Mouse (Mus musculus) hindbrain, embryonic 10.5 days (tissue): ENCODE results near the gene Rhbdf2. TPM values are rescaled to one million over a fixed set of nuclear protein-coding genes. Genes with fewer than 3 reads are reported as not detected.
A peak's percentile ranks its signal among the peaks of the same experiment; 100 is the strongest.

Source experiments
- DNase-seq: peaks from one replicate; pipeline ENCODE4 v3.0.0-alpha.2; 2017; ENCODE audit warnings: low spot score
- H3K27ac ChIP-seq: fragments of 300-500 bp; sonication (generic); 2 replicates; pipeline ENCODE4 v1.5.1; 2016; ENCODE audit warnings: mild to moderate bottlenecking, moderate library complexity
- H3K27me3 ChIP-seq: fragments of 300-500 bp; sonication (generic); 2 replicates; pipeline ENCODE4 v1.6.1; 2016; ENCODE audit warnings: mild to moderate bottlenecking; ENCODE audit not compliant: poor library complexity, insufficient read depth, severe bottlenecking
- H3K36me3 ChIP-seq: fragments of 300-500 bp; sonication (generic); 2 replicates; pipeline ENCODE4 v1.6.1; 2016; ENCODE audit warnings: mild to moderate bottlenecking, moderate library complexity
- H3K4me1 ChIP-seq: fragments of 300-500 bp; sonication (generic); replicated peaks from 2 replicates; pipeline ENCODE4 v1.6.1; 2016; ENCODE audit warnings: mild to moderate bottlenecking
- H3K4me3 ChIP-seq: fragments of 300-500 bp; sonication (generic); 2 replicates; pipeline ENCODE4 v1.5.1; 2016; ENCODE audit warnings: mild to moderate bottlenecking, moderate library complexity
- H3K9me3 ChIP-seq: fragments of 300-500 bp; sonication (generic); 2 replicates; pipeline ENCODE4 v1.6.1; 2016; ENCODE audit warnings: mild to moderate bottlenecking, moderate library complexity
- WGBS: fragments of 180-500 bp; shearing (Covaris S2); methylation state at CpG from one replicate; pipeline ENCODE4 v1.1.7; 2016; 5-methylcytosine and 5-hydroxymethylcytosine counted together
- polyA plus RNA-seq: library from polyadenylated mRNA; unstranded; fragments of >200 nt; fragmentation: Nextera tagmentation; extraction: Ambion mirVana; gene quantifications from 2 replicates; pipeline ENCODE4 v1.2.1, GENCODE M21; 2016

Rhbdf2 gene
- polyA plus RNA-seq, 1 experiment from 2014 or later: 3.8 TPM

DNA sequence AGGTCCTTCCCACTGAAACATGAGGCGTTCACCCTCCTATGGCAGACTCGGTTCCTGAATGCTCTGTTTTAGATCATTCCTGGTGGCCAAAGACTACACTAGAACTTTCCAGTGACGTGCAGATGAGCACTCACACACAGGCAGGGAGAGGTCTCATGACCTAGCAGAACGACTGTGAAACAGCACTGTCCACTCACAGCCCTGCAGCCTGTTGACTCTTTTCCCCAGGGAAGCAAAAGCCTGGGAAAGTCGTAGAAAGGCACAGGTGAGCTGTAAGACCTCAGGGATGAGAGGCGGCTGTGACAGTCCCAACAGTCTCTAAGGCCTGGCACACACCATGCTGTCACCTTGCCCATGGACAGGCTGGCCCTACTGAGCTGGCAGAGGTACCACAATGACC lies 70.5 kb downstream of the Rhbdf2 start:
- no peak overlapping the region for H3K27ac ChIP-seq
- no peak for DNase-seq
- H3K36me3 ChIP-seq: peaks cover 10% of the 10 kb centered on the region; the same call in 1 of the 2 replicates
- H3K27me3 ChIP-seq: no peaks in the 10 kb centered on the region
- no peaks in the 10 kb centered on the region for H3K9me3 ChIP-seq
- H3K4me1 ChIP-seq: peaks cover 55% of the 10 kb centered on the region
- 70% methylated on average over 6 of the region's 6 CpGs for WGBS
- no peak overlapping the region for H3K4me3 ChIP-seq

DNA sequence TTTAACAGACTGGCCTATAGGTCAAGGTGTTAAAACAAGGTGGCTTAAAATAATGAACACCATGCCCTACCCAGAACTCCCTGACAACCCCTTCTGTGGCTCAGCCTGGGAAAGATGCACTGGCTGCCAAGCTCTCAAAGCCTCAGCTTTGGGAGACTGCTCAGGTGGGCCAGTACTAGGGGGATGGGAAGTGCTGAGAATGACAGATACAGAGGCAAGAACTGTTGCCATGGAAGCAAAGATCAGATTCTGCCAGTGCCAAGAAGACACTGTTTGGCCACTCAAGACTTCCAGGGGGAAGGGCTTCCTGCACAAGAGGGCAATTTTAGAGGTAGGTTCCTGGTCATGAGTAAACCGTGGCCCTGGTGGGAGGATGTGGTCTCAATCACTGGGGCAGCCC lies 71.2 kb downstream of the Rhbdf2 start:
- Histone ChIP-seq H3K4me1 (peaks cover 62% of the 10 kb centered on the region), H3K9me3 (no peaks in the 10 kb centered on the region), H3K36me3 (peaks cover 10% of the 10 kb centered on the region; the same call in 1 of the 2 replicates), H3K27me3 (no peaks in the 10 kb centered on the region), H3K4me3 (no peak overlapping the region), H3K27ac (no peak overlapping the region)
- DNase-seq: no peak
- 79% methylated on average over 1 of the region's 1 CpGs for WGBS

DNA sequence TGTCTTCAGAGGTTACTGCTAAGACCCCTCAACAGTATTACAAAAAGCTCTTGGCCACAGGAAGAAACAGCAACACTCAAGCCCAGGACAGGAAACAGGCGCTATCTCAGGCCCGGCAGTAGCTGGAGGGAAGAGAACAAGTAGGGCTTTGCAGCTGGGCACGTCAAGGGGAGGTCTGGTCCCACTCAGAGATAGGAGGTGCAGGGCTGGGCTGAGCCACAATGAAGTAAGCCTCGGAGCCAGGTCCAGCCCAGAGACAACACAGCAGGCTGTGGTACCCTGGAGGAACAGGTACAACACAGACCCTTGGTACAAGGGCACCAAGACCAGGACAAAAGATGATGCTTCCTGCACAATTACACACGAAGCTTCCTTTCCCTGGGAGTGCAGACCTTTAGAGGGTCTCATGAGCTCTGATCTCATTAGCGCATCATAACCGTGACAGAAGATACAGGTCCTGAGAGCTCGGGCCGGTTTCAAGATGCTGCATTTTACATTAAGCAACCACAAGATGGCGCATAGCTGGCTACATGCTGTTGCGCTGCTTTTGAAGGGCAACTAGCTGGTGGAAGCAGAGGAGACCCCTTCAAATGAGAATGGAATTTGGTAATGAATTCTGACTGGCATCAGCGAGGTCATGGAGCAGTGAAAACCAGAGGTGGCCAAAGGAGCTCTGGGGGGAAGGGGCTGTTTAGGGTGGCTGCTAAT lies 72.5 kb downstream of the Rhbdf2 start:
- H3K9me3 ChIP-seq: no peaks in the 10 kb centered on the region
- peak; percentile 53 for DNase-seq
- WGBS: 53% methylated on average over 12 of the region's 12 CpGs

DNA sequence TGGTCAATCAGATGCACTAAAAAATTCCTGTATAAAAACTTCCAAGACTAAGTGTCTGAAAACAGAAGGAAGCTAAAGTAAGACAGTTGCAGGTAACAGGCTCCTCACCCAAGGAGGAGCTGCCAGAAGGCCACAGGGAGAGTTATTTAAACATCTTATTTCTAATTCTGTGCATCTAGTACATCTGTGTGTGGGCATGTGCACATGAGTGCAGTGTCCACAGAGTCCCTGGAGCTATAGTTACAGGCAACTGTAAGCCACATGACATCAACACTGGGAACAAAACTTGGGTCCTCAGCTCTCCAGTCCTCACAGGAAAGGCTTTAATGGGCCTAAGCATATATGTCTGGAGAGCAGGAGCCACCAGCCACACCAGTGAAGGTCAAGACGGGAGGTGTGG lies 74.6 kb downstream of the Rhbdf2 start:
- no peaks in the 10 kb centered on the region for H3K9me3 ChIP-seq
- whole genome bisulfite sequencing: 94% methylated on average over 1 of the region's 1 CpGs
- no peak overlapping the region for H3K4me3 ChIP-seq
- H3K27me3 ChIP-seq: no peaks in the 10 kb centered on the region
- H3K36me3 ChIP-seq: peaks cover 27% of the 10 kb centered on the region
- DNase-seq: no peak
- peaks cover 61% of the 10 kb centered on the region for H3K4me1 ChIP-seq
- H3K27ac ChIP-seq: no peak overlapping the region

More for the DNA sequence above, 72.5 kb downstream of the Rhbdf2 start:
- Histone ChIP-seq H3K27ac (no peak overlapping the region), H3K4me1 (peaks cover 68% of the 10 kb centered on the region), H3K4me3 (no peak overlapping the region), H3K27me3 (no peaks in the 10 kb centered on the region), H3K36me3 (peaks cover 10% of the 10 kb centered on the region; the same call in 1 of the 2 replicates)

DNA sequence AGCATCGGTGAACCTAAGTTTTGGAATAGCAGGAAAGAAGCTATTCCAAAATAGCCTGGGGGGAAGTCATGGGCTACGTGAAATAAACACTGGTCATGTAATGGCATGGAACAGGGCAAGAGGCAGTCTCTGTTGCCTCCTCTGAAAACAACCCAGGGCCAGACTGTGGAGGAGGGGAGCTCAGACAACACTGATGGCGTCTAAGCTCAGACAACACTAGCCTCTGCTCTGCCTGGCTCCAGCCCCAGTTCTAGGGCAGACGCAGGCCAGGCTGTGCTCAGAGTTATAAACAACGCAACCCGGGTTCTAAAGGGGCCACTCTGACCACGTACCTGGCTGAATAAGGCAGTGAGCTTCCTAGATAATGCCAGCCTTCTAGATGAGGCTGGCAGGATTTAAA lies 76.1 kb downstream of the Rhbdf2 start:
- Histone ChIP-seq H3K4me3 (no peak overlapping the region), H3K4me1 (peaks cover 48% of the 10 kb centered on the region), H3K27ac (peak overlapping the region; percentile 50; the same call in 1 of the 2 replicates), H3K9me3 (no peaks in the 10 kb centered on the region), H3K27me3 (no peaks in the 10 kb centered on the region), H3K36me3 (peaks cover 42% of the 10 kb centered on the region)
- no peak for DNase-seq
- WGBS: 82% methylated on average over 7 of the region's 7 CpGs

DNA sequence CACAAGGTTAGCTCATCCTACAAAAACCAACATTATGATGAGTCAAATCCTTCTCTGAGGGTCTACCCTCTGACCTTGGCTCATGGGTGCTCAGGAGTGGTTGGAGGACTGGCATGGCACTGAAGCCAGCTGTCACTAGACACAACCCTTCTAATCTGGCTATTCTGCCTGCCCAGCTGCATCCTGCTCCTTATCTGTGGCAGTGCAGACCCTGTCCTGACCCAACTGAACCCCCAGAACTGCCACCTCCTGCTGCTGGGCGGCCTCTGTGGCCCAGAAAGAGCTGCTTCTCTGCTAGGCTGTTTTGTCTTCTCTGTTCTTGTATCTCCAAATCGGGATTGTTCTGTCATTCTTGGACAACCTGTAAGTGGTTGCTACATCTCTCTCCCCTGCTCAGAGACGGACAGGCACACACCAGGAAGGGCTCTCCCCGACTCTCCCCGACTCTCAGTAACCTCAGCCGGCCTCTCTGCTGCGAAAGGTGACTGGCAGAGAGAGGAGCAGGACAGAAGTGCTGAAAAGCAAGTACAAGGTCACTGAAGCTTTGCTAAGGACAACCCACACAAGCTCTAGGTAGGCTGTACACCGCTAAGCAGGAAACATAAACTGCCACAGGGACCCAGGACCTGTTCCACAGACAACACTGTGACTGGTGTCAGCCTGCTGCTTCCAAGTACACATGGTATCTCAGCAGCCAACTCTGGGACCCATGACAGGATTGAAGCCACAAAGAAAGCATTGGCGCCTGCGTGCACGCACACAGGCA lies 77.4 kb downstream of the Rhbdf2 start:
- no peak for DNase-seq
- 88% methylated on average over 11 of the region's 11 CpGs for WGBS
- H3K36me3 ChIP-seq: peaks cover 55% of the 10 kb centered on the region
- no peaks in the 10 kb centered on the region for H3K27me3 ChIP-seq
- no peaks in the 10 kb centered on the region for H3K9me3 ChIP-seq
- no peak overlapping the region for H3K4me3 ChIP-seq
- H3K4me1 ChIP-seq: peaks cover 36% of the 10 kb centered on the region
- no peak overlapping the region for H3K27ac ChIP-seq

DNA sequence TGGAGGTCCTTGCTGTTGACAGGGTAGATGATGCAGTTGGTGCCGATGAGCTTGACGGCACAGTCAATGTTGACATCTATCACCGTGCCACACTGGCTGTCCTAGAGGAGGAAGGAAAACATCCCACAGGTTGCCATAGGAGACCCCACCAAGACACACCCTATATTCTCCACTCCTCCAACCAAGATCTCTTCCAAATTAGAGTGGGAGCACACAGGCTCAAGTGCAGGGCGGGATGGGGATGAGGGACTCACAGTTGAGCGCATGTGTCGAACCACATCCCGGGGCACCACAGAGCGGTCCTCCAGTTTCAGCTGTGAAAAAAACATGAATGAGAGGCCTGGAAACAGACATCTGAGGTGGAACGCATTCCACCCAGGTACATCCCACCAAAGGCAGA lies 78.0 kb downstream of the Rhbdf2 start:
- Histone ChIP-seq H3K27ac (no peak overlapping the region), H3K27me3 (no peaks in the 10 kb centered on the region), H3K36me3 (peaks cover 61% of the 10 kb centered on the region), H3K4me3 (no peak overlapping the region), H3K9me3 (no peaks in the 10 kb centered on the region), H3K4me1 (peaks cover 32% of the 10 kb centered on the region)
- DNase-seq: no peak
- 95% methylated on average over 9 of the region's 9 CpGs for WGBS

Other genes starting within 250 kb of the Rhbdf2 start
- 9.5 and 16.9 TPM in 2 replicates for gene Rnf157, start 214.0 kb downstream of the Rhbdf2 start, polyA plus RNA-seq
- 45.8 and 84.5 TPM in 2 replicates for gene Ubald2, start 192.9 kb downstream of the Rhbdf2 start, polyA plus RNA-seq
- 0.16 and 0.20 TPM in 2 replicates for gene Qrich2, start 160.8 kb downstream of the Rhbdf2 start, polyA plus RNA-seq
- gene Prpsap1, start 132.8 kb downstream of the Rhbdf2 start, polyA plus RNA-seq: 210 and 236 TPM in 2 replicates
- 8.6 and 11.1 TPM in 2 replicates for gene Sphk1, start 96.1 kb downstream of the Rhbdf2 start, polyA plus RNA-seq
- gene Ube2o, start 45.6 kb downstream of the Rhbdf2 start, polyA plus RNA-seq: 8.9 and 10.8 TPM in 2 replicates
- gene Aanat, start 40.6 kb downstream of the Rhbdf2 start, polyA plus RNA-seq: not detected in 2 replicates
- gene Prcd, start 26.5 kb upstream of the Rhbdf2 start, polyA plus RNA-seq: 0.47 and 1.2 TPM in 2 replicates
- 3.5 and 3.8 TPM in 2 replicates for gene Cygb, start 27.3 kb upstream of the Rhbdf2 start, polyA plus RNA-seq
- not detected in 2 replicates for gene St6galnac1, start 148.5 kb upstream of the Rhbdf2 start, polyA plus RNA-seq
- 30.6 and 71.7 TPM in 2 replicates for gene Mxra7, start 201.0 kb upstream of the Rhbdf2 start, polyA plus RNA-seq
- gene Mettl23, start 216.3 kb upstream of the Rhbdf2 start, polyA plus RNA-seq: 61.4 and 62.3 TPM in 2 replicates
- 93.4 and 96.9 TPM in 2 replicates for gene Jmjd6, start 216.4 kb upstream of the Rhbdf2 start, polyA plus RNA-seq
- 25.6 and 27.5 TPM in 2 replicates for gene Mfsd11, start 225.4 kb upstream of the Rhbdf2 start, polyA plus RNA-seq
- 818 and 839 TPM in 2 replicates for gene Srsf2, start 226.1 kb upstream of the Rhbdf2 start, polyA plus RNA-seq